Mouse (Mus musculus): ENCODE measurements around the gene Nagk. TPM values are rescaled to one million over a fixed set of nuclear protein-coding genes. Genes with fewer than 3 reads are reported as not detected.

Nagk gene
- total and polyA plus RNA-seq, 2 experiments from 2014 or later = 70.0 to 92.0 TPM

DNA sequence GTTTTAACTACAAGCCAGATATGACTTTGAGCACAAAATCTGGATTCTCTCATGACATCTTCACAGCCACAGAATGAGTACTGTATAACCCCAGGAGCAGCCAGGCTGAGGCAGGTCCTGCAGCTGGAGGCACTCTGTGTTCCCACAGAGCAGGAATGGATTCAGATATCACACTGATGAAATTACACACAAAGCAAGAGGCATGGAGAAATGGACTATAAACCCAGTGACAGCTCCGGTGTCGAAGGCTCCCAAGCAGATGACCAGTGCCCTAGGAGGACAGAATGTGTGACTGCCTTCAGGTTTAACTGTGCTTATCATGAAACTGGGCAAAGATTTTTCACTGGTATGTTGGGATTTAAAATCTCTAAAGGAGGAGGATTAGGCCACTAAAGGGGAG, 51.4 kb downstream of the Nagk start:
- no peaks in the 10 kb centered on the region for H3K4me1 ChIP-seq (ENCODE audit: insufficient read depth, low read length)
- no peaks in the 10 kb centered on the region for H3K36me3 ChIP-seq (ENCODE audit: insufficient read depth, low read length)
- no peak for DNase-seq (ENCODE audit: low spot score)
- 97% methylated on average over 2 of the region's 2 CpGs for WGBS
- H3K27ac ChIP-seq = no peak overlapping the region
- no peak for ATAC-seq
- H3K9ac ChIP-seq (replicated peaks; ENCODE audit: low read length) = no peak overlapping the region
- no peak overlapping the region for H3K4me3 ChIP-seq (ENCODE audit: low read length)
- no peak overlapping the region for H3K4me2 ChIP-seq (ENCODE audit: low read depth, low read length)
- H3K27me3 ChIP-seq (ENCODE audit: insufficient read depth, low read length) = no peaks in the 10 kb centered on the region
- TF ChIP-seq CTCF (IDR thresholded peaks at IDR 0.05; ENCODE audit: low read depth) = no peak
- H3K9me3 ChIP-seq (ENCODE audit: low read length) = no peaks in the 10 kb centered on the region

DNA sequence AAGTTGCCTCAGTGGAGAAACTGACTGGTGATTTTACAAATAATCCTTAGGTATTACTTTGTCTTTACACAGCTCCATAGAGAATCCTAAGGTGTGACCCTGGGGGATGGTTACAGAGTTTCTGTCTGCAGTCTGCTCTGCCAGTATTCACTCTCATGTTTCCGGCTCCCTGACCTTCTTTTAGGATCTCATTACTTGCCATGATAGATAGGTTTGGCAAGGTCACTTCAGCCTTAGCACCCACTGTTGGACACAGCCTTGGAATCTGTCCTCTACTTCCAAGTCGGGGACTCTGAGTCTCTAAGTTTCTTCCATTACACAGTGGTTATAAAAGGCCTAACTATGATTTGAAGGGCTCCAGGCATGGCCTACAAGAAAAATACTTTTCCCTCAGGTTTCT, 54.7 kb downstream of the Nagk start:
- H3K9ac ChIP-seq (replicated peaks; ENCODE audit: low read length) = no peak overlapping the region
- H3K4me2 ChIP-seq (ENCODE audit: low read depth, low read length) = no peak overlapping the region
- H3K4me3 ChIP-seq (ENCODE audit: low read length) = no peak overlapping the region
- ATAC-seq (no peak), DNase-seq (ENCODE audit: low spot score) (no peak)
- WGBS = 90% methylated on average over 2 of the region's 2 CpGs
- no peak for TF ChIP-seq CTCF (IDR thresholded peaks at IDR 0.05; ENCODE audit: low read depth)
- no peak overlapping the region for H3K27ac ChIP-seq
- no peaks in the 10 kb centered on the region for H3K27me3 ChIP-seq (ENCODE audit: insufficient read depth, low read length)
- H3K4me1 ChIP-seq (ENCODE audit: insufficient read depth, low read length) = no peaks in the 10 kb centered on the region
- no peaks in the 10 kb centered on the region for H3K9me3 ChIP-seq (ENCODE audit: low read length)
- no peaks in the 10 kb centered on the region for H3K36me3 ChIP-seq (ENCODE audit: insufficient read depth, low read length)

Other genes with a start within 250 kb of the Nagk start
- 9.5 and 11.1 TPM in 2 replicates for gene Stambp, start 222.3 kb upstream of the Nagk start, total RNA-seq (2014; rRNA removed)
- gene Stambp, start 222.3 kb upstream of the Nagk start, polyA plus RNA-seq (2015; fragmentation: Nextera tagmentation; extraction: Ambion mirVana) = 58.2 and 60.4 TPM in 2 replicates
- 0.05 and 0.11 TPM in 2 replicates for gene Clec4f, start 138.8 kb upstream of the Nagk start, total RNA-seq (2014; rRNA removed)
- gene Clec4f, start 138.8 kb upstream of the Nagk start, polyA plus RNA-seq (2015; fragmentation: Nextera tagmentation; extraction: Ambion mirVana) = 0.09 TPM in 1 of 2 replicates, not detected in the other
- gene Cd207, start 117.1 kb upstream of the Nagk start, total RNA-seq (2014; rRNA removed) = not detected in 2 replicates
- not detected in 2 replicates for gene Cd207, start 117.1 kb upstream of the Nagk start, polyA plus RNA-seq (2015; fragmentation: Nextera tagmentation; extraction: Ambion mirVana)
- gene Vax2, start 83.7 kb upstream of the Nagk start, total RNA-seq (2014; rRNA removed) = not detected in 2 replicates
- not detected in 2 replicates for gene Vax2, start 83.7 kb upstream of the Nagk start, polyA plus RNA-seq (2015; fragmentation: Nextera tagmentation; extraction: Ambion mirVana)
- not detected in 2 replicates for gene Atp6v1b1, start 52.0 kb upstream of the Nagk start, total RNA-seq (2014; rRNA removed)
- not detected in 2 replicates for gene Atp6v1b1, start 52.0 kb upstream of the Nagk start, polyA plus RNA-seq (2015; fragmentation: Nextera tagmentation; extraction: Ambion mirVana)
- gene Ankrd53, start 32.3 kb upstream of the Nagk start, total RNA-seq (2014; rRNA removed) = not detected in 2 replicates
- gene Ankrd53, start 32.3 kb upstream of the Nagk start, polyA plus RNA-seq (2015; fragmentation: Nextera tagmentation; extraction: Ambion mirVana) = 0.10 TPM in 1 of 2 replicates, not detected in the other
- gene Tex261, start 19.2 kb upstream of the Nagk start, total RNA-seq (2014; rRNA removed) = 44.5 and 56.6 TPM in 2 replicates
- 78.3 and 81.1 TPM in 2 replicates for gene Tex261, start 19.2 kb upstream of the Nagk start, polyA plus RNA-seq (2015; fragmentation: Nextera tagmentation; extraction: Ambion mirVana)
- 45.3 and 46.9 TPM in 2 replicates for gene Paip2b, start 36.8 kb downstream of the Nagk start, total RNA-seq (2014; rRNA removed)
- gene Paip2b, start 36.8 kb downstream of the Nagk start, polyA plus RNA-seq (2015; fragmentation: Nextera tagmentation; extraction: Ambion mirVana) = 27.9 and 30.8 TPM in 2 replicates
- 78.9 and 91.2 TPM in 2 replicates for gene Zfp638, start 72.1 kb downstream of the Nagk start, total RNA-seq (2014; rRNA removed)
- 55.2 and 57.8 TPM in 2 replicates for gene Zfp638, start 72.1 kb downstream of the Nagk start, polyA plus RNA-seq (2015; fragmentation: Nextera tagmentation; extraction: Ambion mirVana)
- gene Dysf, start 213.6 kb downstream of the Nagk start, total RNA-seq (2014; rRNA removed) = 1.9 and 2.4 TPM in 2 replicates
- gene Dysf, start 213.6 kb downstream of the Nagk start, polyA plus RNA-seq (2015; fragmentation: Nextera tagmentation; extraction: Ambion mirVana) = 1.6 and 2.0 TPM in 2 replicates